Mouse (Mus musculus): ENCODE results near the gene Trip4. TPM values are rescaled to one million over a fixed set of nuclear protein-coding genes. Genes with fewer than 3 reads are reported as not detected.
"Not testable (repeated sequence)": the region's sequence is repeated elsewhere in the genome, so short reads cannot be mapped to it uniquely, and the experiment has no call there.

Trip4 gene
- polyA plus RNA-seq, 1 experiment from 2014 or later: 36.3 TPM

DNA sequence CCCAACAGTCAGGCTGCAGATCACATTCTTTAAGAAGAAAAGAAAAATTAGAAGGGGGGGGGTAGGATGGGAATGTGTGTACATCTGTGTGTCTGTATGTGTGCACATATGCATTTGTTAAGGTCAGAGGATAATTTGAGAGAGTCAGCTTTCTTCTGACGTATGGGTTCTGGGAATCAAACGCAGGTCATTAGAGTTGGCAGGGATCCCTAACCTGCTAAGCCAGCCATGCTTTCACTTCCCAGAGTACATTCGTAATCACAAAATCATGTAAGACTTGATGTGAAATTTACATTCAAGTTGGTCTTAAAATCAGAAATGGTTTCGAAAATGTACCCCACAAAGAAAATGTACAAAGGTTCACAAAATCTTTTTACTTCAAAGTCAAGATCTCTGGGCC, 120.0 kb downstream of the Trip4 start:
- no peak overlapping the region for H3K27ac ChIP-seq
- H3K4me3 ChIP-seq (replicated peaks): no peak overlapping the region
- H3K4me2 ChIP-seq: no peak overlapping the region
- H3K4me1 ChIP-seq: peaks cover 43% of the 10 kb centered on the region
- WGBS: 82% methylated on average over 4 of the region's 4 CpGs
- H3K36me3 ChIP-seq (replicated peaks): peaks cover 5% of the 10 kb centered on the region; the same call in 1 of the 2 replicates
- no peaks in the 10 kb centered on the region for H3K9me3 ChIP-seq
- no peak overlapping the region for H3K9ac ChIP-seq
- H3K27me3 ChIP-seq: no peaks in the 10 kb centered on the region
- ATAC-seq (ENCODE audit: low FRiP score): no peak

DNA sequence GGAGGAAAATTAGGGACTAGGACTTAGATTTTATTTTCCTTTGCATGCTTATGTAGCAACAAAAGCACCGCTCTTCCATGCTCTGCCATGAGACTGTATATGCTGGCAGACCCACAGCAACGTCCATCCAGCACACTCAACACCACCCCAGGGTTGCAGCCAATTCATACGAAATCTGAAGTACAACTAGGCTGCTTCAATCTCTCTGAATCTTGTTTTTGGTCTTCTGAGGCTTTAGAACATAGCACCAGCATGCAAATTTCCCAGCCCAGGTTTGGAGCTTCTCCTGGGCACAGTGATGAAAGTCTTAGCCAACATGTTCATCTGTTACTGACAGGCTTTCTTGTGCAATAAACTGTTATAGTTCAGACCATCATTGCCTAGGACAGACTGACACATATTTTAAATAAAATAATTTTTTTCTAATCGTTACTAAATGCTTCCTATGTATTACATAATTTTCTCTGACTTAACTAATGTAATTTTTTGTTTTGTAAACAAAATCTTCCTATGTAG, 120.7 kb downstream of the Trip4 start:
- WGBS: 75% methylated on average over 4 of the region's 4 CpGs
- Histone ChIP-seq H3K4me1 (peaks cover 38% of the 10 kb centered on the region), H3K9ac (no peak overlapping the region), H3K4me3 (replicated peaks) (no peak overlapping the region), H3K36me3 (replicated peaks) (peaks cover 3% of the 10 kb centered on the region; the same call in 1 of the 2 replicates), H3K27me3 (no peaks in the 10 kb centered on the region), H3K9me3 (no peaks in the 10 kb centered on the region), H3K27ac (peak overlapping the region; percentile 43; the same call in 1 of the 2 replicates), H3K4me2 (no peak overlapping the region)
- no peak for ATAC-seq (ENCODE audit: low FRiP score)

DNA sequence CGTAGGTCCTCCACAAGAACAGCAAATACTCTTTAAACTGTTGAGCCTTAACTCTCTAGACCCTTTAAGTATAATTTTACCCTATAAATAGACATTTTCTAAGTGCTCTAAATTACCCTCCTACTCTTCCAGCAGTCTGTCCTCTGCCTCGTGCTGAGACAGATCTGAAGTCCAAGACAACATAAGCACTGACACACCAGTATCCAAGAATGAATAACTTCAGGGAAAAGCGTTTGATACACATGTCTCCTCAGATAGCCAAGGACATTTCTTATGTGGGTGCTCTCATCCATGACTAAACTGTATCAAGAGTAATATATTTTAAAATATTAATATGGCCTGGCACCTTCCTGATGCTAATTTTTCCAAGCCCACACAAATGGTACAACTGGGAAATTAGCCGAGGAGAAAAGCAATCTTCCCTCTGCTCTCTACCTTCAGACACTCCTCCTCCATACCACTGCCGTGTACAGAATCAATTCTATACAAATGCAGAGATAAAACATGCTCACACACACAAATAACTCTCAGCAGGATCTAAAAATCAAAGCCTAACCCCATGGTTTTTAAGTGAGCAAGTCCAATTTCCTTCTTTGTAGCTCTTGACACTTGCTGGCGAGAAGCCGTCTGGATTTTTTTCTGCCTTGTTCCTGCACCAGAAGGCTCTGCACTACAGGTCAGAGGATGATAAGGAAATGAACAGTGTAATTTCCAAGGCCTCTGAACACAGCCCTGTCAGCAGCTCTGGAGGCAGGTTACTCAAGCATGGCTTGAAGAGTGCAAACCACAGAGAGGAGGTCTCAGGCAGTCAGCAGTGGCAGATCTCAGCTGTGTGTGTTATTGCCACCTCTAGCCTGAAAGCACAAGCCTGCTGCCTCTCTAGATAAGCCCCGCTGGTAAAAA, 121.5 kb downstream of the Trip4 start:
- H3K9me3 ChIP-seq: no peaks in the 10 kb centered on the region
- H3K4me2 ChIP-seq: no peak overlapping the region
- H3K27ac ChIP-seq: 0 out of 2 replicates have a peak overlapping the region, but pooled peaks have one; percentile 43
- no peak overlapping the region for H3K9ac ChIP-seq
- H3K4me3 ChIP-seq (replicated peaks): no peak overlapping the region
- ATAC-seq (ENCODE audit: low FRiP score): 0 out of 2 replicates have a peak, but pooled peaks have one; percentile 39
- WGBS: 62% methylated on average over 8 of the region's 8 CpGs
- H3K27me3 ChIP-seq: no peaks in the 10 kb centered on the region
- H3K4me1 ChIP-seq: peaks cover 36% of the 10 kb centered on the region
- no peaks in the 10 kb centered on the region for H3K36me3 ChIP-seq (replicated peaks)

DNA sequence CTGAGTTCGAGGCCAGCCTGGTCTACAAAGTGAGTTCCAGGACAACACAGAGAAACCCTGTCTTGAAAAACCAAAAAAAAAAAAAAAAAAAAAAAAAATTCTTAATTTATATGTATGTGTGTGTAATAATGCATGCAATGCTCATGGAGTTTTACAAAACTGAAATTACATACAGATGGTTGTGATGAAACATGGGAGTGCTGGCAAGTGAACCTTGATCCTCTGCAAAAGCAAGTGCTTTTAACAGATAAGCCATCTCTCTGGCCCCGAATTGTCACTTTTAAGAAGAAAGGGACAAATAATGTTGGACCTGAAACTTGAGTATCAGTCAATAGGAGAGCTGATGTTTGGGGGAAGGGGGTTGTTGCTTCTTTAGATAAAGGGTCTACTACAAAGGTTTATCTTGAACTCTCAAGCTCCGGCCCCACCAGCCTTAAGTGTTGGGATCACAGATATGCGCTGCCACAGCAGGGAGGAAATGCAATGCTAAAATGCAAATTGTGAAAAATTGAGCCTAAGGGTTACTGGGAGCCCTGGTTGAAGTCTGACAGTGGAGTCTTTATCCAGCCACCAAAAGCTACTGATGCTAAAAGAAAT, 122.7 kb downstream of the Trip4 start:
- WGBS: 79% methylated on average over 4 of the region's 4 CpGs
- no peak for ATAC-seq (ENCODE audit: low FRiP score)
- no peak overlapping the region for H3K4me3 ChIP-seq (replicated peaks)
- H3K9ac ChIP-seq: no peak overlapping the region
- peaks cover 24% of the 10 kb centered on the region for H3K4me1 ChIP-seq
- H3K36me3 ChIP-seq (replicated peaks): no peaks in the 10 kb centered on the region
- no peak overlapping the region for H3K4me2 ChIP-seq
- H3K27ac ChIP-seq: no peak overlapping the region
- H3K27me3 ChIP-seq: no peaks in the 10 kb centered on the region
- no peaks in the 10 kb centered on the region for H3K9me3 ChIP-seq

DNA sequence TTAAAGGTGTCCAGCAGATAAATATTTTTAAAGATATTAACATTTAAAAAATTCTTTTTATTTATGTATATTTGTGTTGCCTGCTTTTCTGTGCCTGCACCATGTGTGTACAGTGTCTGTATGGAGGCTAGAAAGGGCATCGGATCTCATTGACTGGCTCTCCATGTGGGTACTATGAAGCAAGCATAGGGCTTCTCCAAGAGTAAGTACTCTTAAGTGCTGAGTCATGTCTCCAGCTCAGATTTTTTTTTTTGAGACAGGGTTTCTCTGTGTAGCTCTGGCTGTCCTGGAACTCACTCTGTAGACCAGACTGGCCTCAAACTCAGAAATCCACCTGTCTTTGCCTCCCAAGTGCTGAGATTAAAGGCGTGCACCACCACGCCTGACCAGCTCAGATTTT, 129.0 kb downstream of the Trip4 start:
- not testable (repeated sequence) for H3K36me3 ChIP-seq (replicated peaks); H3K4me2 ChIP-seq; ATAC-seq (ENCODE audit: low FRiP score); H3K9ac ChIP-seq; H3K27me3 ChIP-seq; H3K27ac ChIP-seq; H3K9me3 ChIP-seq; H3K4me3 ChIP-seq (replicated peaks)
- 88% methylated on average over 3 of the region's 3 CpGs for WGBS
- H3K4me1 ChIP-seq: peaks cover 24% of the 10 kb centered on the region

Other genes starting within 250 kb of the Trip4 start
- gene Oaz2, start 240.8 kb downstream of the Trip4 start, polyA plus RNA-seq (2016; fragmentation: Nextera tagmentation; extraction: Ambion mirVana): 247 and 249 TPM in 2 replicates
- gene Zfp609, start 81.2 kb downstream of the Trip4 start, polyA plus RNA-seq (2016; fragmentation: Nextera tagmentation; extraction: Ambion mirVana): 11.1 and 13.1 TPM in 2 replicates
- gene Pclaf, start 18.6 kb downstream of the Trip4 start, polyA plus RNA-seq (2016; fragmentation: Nextera tagmentation; extraction: Ambion mirVana): 224 and 226 TPM in 2 replicates
- 24.8 and 25.8 TPM in 2 replicates for gene Csnk1g1, start 130 bp upstream of the Trip4 start, polyA plus RNA-seq (2016; fragmentation: Nextera tagmentation; extraction: Ambion mirVana)
- gene Ppib, start 151.4 kb upstream of the Trip4 start, polyA plus RNA-seq (2016; fragmentation: Nextera tagmentation; extraction: Ambion mirVana): 339 and 361 TPM in 2 replicates
- gene Snx22, start 160.9 kb upstream of the Trip4 start, polyA plus RNA-seq (2016; fragmentation: Nextera tagmentation; extraction: Ambion mirVana): 3.3 and 4.0 TPM in 2 replicates
- 130 and 135 TPM in 2 replicates for gene Snx1, start 217.8 kb upstream of the Trip4 start, polyA plus RNA-seq (2016; fragmentation: Nextera tagmentation; extraction: Ambion mirVana)
- gene Ciao2a, start 217.8 kb upstream of the Trip4 start, polyA plus RNA-seq (2016; fragmentation: Nextera tagmentation; extraction: Ambion mirVana): 122 and 139 TPM in 2 replicates
- gene Dapk2, start 249.4 kb upstream of the Trip4 start, polyA plus RNA-seq (2016; fragmentation: Nextera tagmentation; extraction: Ambion mirVana): 6.2 and 6.9 TPM in 2 replicates

All from forebrain, embryonic 12.5 days (tissue).